Mouse (Mus musculus): ENCODE results near the gene Psma6.

Gene Psma6

GRCm38 (mm10) chr12:55426300-55426699 is 42.3 kb downstream of the Psma6 start:
- TF ChIP-seq GATA4 (IDR thresholded peaks at IDR 0.05; ENCODE audit: insufficient replicate concordance, low read length) = no peak

- no peak for TF ChIP-seq GATA4 (IDR thresholded peaks at IDR 0.05; ENCODE audit: insufficient replicate concordance, low read length)
Measured at GRCm38 (mm10) chr12:55429201-55429600, 45.2 kb downstream of the Psma6 start.

- no peak for TF ChIP-seq GATA4 (IDR thresholded peaks at IDR 0.05; ENCODE audit: insufficient replicate concordance, low read length)
Measured at GRCm38 (mm10) chr12:55429956-55430355, 45.9 kb downstream of the Psma6 start.

- TF ChIP-seq GATA4 (IDR thresholded peaks at IDR 0.05; ENCODE audit: insufficient replicate concordance, low read length) = no peak
Measured at GRCm38 (mm10) chr12:55432284-55432919, 48.4 kb downstream of the Psma6 start.

- no peak for TF ChIP-seq GATA4 (IDR thresholded peaks at IDR 0.05; ENCODE audit: insufficient replicate concordance, low read length)
Measured at GRCm38 (mm10) chr12:55432920-55433284, 48.9 kb downstream of the Psma6 start.

GRCm38 (mm10) chr12:55433802-55434435 is 49.9 kb downstream of the Psma6 start:
- no peak for TF ChIP-seq GATA4 (IDR thresholded peaks at IDR 0.05; ENCODE audit: insufficient replicate concordance, low read length)

GRCm38 (mm10) chr12:55435080-55435479 is 51.1 kb downstream of the Psma6 start:
- no peak for TF ChIP-seq GATA4 (IDR thresholded peaks at IDR 0.05; ENCODE audit: insufficient replicate concordance, low read length)

GRCm38 (mm10) chr12:55437122-55437826 is 53.3 kb downstream of the Psma6 start:
- peak; percentile 86; the same call in 1 of the 2 replicates for TF ChIP-seq GATA4 (IDR thresholded peaks at IDR 0.05; ENCODE audit: insufficient replicate concordance, low read length)

- TF ChIP-seq GATA4 (IDR thresholded peaks at IDR 0.05; ENCODE audit: insufficient replicate concordance, low read length) = no peak
Measured at GRCm38 (mm10) chr12:55438058-55438457, 54.0 kb downstream of the Psma6 start.

- TF ChIP-seq GATA4 (IDR thresholded peaks at IDR 0.05; ENCODE audit: insufficient replicate concordance, low read length) = no peak
Measured at GRCm38 (mm10) chr12:55438611-55439137, 54.7 kb downstream of the Psma6 start.

GRCm38 (mm10) chr12:55440416-55440815 is 56.4 kb downstream of the Psma6 start:
- no peak for TF ChIP-seq GATA4 (IDR thresholded peaks at IDR 0.05; ENCODE audit: insufficient replicate concordance, low read length)

- no peak for TF ChIP-seq GATA4 (IDR thresholded peaks at IDR 0.05; ENCODE audit: insufficient replicate concordance, low read length)
Measured at GRCm38 (mm10) chr12:55442245-55442644, 58.2 kb downstream of the Psma6 start.

- TF ChIP-seq GATA4 (IDR thresholded peaks at IDR 0.05; ENCODE audit: insufficient replicate concordance, low read length) = no peak
Measured at GRCm38 (mm10) chr12:55442861-55443850, 59.1 kb downstream of the Psma6 start.

GRCm38 (mm10) chr12:55444031-55444451 is 60.0 kb downstream of the Psma6 start:
- TF ChIP-seq GATA4 (IDR thresholded peaks at IDR 0.05; ENCODE audit: insufficient replicate concordance, low read length) = no peak

GRCm38 (mm10) chr12:55445583-55445982 is 61.6 kb downstream of the Psma6 start:
- TF ChIP-seq GATA4 (IDR thresholded peaks at IDR 0.05; ENCODE audit: insufficient replicate concordance, low read length) = no peak

All from liver, adult (tissue).